Mouse (Mus musculus) hindbrain, postnatal 0 days (tissue): Measurements from ENCODE around the gene Timp3. TPM values are rescaled to one million over a fixed set of nuclear protein-coding genes. Genes with fewer than 3 reads are reported as not detected.

Source experiments
- ATAC-seq: fragments of 200-750 bp; cut with Nextera tagmentation; 2 replicates; pipeline ENCODE4 v1.8.0; 2017; ENCODE audit warnings: mild to moderate bottlenecking, moderate TSS enrichment, moderate library complexity
- DNase-seq: peaks from one replicate; pipeline ENCODE4 v3.0.0-alpha.2; 2015; ENCODE audit warnings: low spot score
- H3K27ac ChIP-seq: fragments of 300-500 bp; sonication (generic); 2 replicates; pipeline ENCODE4 v1.5.1; 2014; ENCODE audit warnings: mild to moderate bottlenecking
- H3K27me3 ChIP-seq: fragments of 300-500 bp; sonication (generic); 2 replicates; pipeline ENCODE4 v1.6.1; 2014; ENCODE audit warnings: low read length, mixed read lengths; ENCODE audit not compliant: insufficient read depth
- H3K36me3 ChIP-seq: fragments of 300-500 bp; sonication (generic); 2 replicates; pipeline ENCODE4 v1.6.1; 2014; ENCODE audit warnings: low read length, mixed read lengths; ENCODE audit not compliant: insufficient read depth
- H3K4me1 ChIP-seq: fragments of 300-500 bp; sonication (generic); 2 replicates; pipeline ENCODE4 v1.6.1; 2014; ENCODE audit warnings: antibody characterized with exemption, low read length, mixed read lengths; ENCODE audit not compliant: insufficient read depth
- H3K4me2 ChIP-seq: fragments of 300-500 bp; sonication (generic); 2 replicates; pipeline ENCODE4 v1.6.1; 2014; ENCODE audit warnings: low read depth, mild to moderate bottlenecking, low read length, moderate library complexity, mixed read lengths
- H3K4me3 ChIP-seq: fragments of 300-500 bp; sonication (generic); 2 replicates; pipeline ENCODE4 v1.5.1; 2014; ENCODE audit warnings: low read length
- H3K9ac ChIP-seq: fragments of 300-500 bp; sonication (generic); replicated peaks from 2 replicates; pipeline ENCODE4 v1.6.1; 2014; ENCODE audit warnings: mild to moderate bottlenecking, low read length, moderate library complexity, mixed read lengths
- H3K9me3 ChIP-seq: fragments of 300-500 bp; sonication (generic); 2 replicates; pipeline ENCODE4 v1.6.1; 2016; ENCODE audit warnings: low read length, mixed read lengths
- CTCF ChIP-seq: IDR thresholded peaks from 2 replicates; pipeline ENCODE4 v1.5.1; 2016; ENCODE audit warnings: antibody characterized with exemption, control low read depth, low read depth
- WGBS: fragments of 180-500 bp; shearing (Covaris S2); extraction: QIAGEN DNeasy Blood & Tissue Kit; methylation state at CpG from one replicate; pipeline ENCODE4 v1.1.7; 2014; 5-methylcytosine and 5-hydroxymethylcytosine counted together
- polyA plus RNA-seq: library from polyadenylated mRNA; unstranded; fragments of >200 nt; fragmentation: Nextera tagmentation; extraction: Ambion mirVana; gene quantifications from 2 replicates; pipeline ENCODE4 v1.2.1, GENCODE M21; 2015
- total RNA-seq: library from RNA; depleted of rRNA; stranded (reverse); fragments of >200 nt; gene quantifications from 2 replicates; pipeline ENCODE4 v1.2.3, GENCODE M21; 2014

Timp3 gene
- total and polyA plus RNA-seq, 2 experiments from 2014 or later = 60.0 to 162 TPM

GRCm38 (mm10) chr10:86339649-86340379 lies 39.6 kb downstream of the Timp3 start:
- DNase-seq (peak; percentile 84), ATAC-seq (peak; percentile 62; the same call in 1 of the 2 replicates)
- H3K36me3 ChIP-seq = peaks cover 7% of the 10 kb centered on the region
- peak overlapping the region; percentile 55 for H3K27ac ChIP-seq
- H3K9me3 ChIP-seq = no peaks in the 10 kb centered on the region
- no peaks in the 10 kb centered on the region for H3K27me3 ChIP-seq
- TF ChIP-seq CTCF = no peak
- H3K4me2 ChIP-seq = no peak overlapping the region
- H3K4me3 ChIP-seq = no peak overlapping the region
- no peak overlapping the region for H3K9ac ChIP-seq
- WGBS = 47% methylated on average over 2 of the region's 2 CpGs
- H3K4me1 ChIP-seq = peaks cover 24% of the 10 kb centered on the region

DNA sequence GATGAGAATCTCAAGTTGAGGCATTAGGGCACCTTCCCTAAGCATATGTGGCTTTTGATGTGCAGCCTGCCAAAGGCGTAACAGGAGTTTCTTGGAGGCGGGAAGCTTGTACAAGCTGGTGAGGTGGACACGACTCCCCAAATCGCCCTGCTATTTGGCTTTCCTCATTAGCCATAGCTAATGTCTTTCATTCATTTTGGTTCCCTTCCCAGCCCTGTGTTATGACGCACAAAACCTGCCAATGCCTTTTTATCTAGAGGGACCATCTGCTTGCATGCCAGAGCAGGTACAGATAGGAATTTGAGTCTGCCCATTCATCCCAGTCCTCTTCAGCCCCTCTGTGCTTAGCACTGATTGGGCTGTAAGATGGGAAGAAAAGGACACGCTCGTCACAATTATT lies 40.2 kb downstream of the Timp3 start:
- H3K4me2 ChIP-seq = no peak overlapping the region
- peaks cover 7% of the 10 kb centered on the region for H3K36me3 ChIP-seq

DNA sequence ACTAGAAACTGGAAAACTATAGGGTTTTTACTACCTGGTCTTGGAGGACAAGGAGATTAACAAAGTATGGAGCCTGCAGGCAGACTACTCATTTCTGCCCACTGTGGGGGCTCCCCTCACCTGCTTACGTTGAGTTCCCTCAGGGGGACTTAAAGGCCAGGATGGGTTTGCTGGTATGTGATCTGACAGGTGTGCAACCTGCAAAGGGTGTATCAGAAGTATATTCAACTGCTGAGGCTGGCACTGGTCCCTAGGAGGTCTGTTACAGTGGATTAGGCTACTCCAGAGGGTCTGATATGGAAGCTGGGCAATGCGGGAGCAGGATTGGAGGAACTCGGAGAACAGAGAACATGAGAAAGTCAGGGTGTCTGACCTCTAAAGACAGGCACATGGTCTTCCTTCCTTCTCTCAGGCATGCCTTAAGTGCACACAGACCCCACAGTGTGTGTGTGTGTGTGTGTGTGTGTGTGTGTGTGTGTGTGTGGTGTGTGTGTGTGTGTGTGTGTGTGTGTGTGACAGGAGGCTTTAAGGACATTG lies 40.9 kb downstream of the Timp3 start:
- Histone ChIP-seq H3K4me2 (no peak overlapping the region), H3K9ac (no peak overlapping the region), H3K36me3 (peaks cover 7% of the 10 kb centered on the region), H3K4me3 (no peak overlapping the region), H3K9me3 (no peaks in the 10 kb centered on the region), H3K27ac (peak overlapping the region; percentile 55; the same call in 1 of the 2 replicates), H3K4me1 (peaks cover 24% of the 10 kb centered on the region), H3K27me3 (no peaks in the 10 kb centered on the region)
- no peak for ATAC-seq
- no peak for DNase-seq
- no peak for TF ChIP-seq CTCF
- 76% methylated on average over 3 of the region's 3 CpGs for WGBS

More for the DNA sequence above, 40.2 kb downstream of the Timp3 start:
- WGBS = 64% methylated on average over 7 of the region's 7 CpGs
- Histone ChIP-seq H3K4me3 (no peak overlapping the region), H3K4me1 (peaks cover 24% of the 10 kb centered on the region), H3K27ac (peak overlapping the region; percentile 55), H3K27me3 (no peaks in the 10 kb centered on the region), H3K9me3 (no peaks in the 10 kb centered on the region), H3K9ac (no peak overlapping the region)
- TF ChIP-seq CTCF = no peak
- no peak for DNase-seq
- no peak for ATAC-seq

DNA sequence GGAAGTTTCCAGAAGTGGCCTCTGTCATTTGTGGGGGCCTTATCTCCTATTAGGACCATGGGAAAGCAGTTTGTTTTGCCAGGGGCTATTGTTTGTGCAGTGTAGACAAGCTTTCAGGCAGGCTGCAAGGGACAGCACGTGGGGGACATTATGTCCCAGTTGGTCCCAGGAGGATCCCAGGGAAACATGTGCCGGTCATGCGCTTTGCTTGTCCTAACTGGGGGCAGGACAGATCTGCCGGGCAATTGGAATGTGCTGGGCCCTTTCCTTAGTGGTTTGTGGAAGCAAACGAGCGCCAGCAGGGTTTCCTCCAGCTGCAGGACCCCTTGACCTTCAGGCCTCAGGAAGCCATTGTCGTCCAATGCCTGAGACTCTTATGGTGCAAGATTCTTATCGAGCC lies 41.4 kb downstream of the Timp3 start:
- Histone ChIP-seq H3K4me3 (no peak overlapping the region), H3K4me2 (no peak overlapping the region), H3K27me3 (no peaks in the 10 kb centered on the region), H3K4me1 (peaks cover 24% of the 10 kb centered on the region), H3K9ac (no peak overlapping the region), H3K9me3 (no peaks in the 10 kb centered on the region), H3K36me3 (peaks cover 7% of the 10 kb centered on the region), H3K27ac (no peak overlapping the region; the same call in 1 of the 2 replicates)
- TF ChIP-seq CTCF = no peak
- DNase-seq (peak; percentile 40), ATAC-seq (0 out of 2 replicates have a peak, but pooled peaks have one; percentile 25)
- WGBS = 39% methylated on average over 8 of the region's 8 CpGs

DNA sequence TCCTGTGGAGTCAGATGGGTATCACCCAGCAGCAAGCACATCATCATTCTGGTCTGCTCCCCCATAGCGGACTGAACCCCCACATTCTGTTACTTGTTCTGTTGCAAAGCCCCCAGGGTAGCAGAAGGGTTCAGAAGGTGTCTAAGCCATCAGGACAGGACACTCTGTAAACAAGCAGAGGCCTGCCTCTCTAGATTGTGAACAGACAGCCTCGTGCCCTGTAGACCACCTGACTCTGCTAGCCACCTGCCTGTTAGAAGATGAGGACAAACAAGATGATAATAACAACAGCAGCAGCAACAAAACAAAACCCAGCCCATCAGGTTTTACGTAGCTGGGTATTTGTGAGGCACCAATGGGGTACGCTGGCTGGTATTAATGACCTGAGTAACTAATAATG lies 42.0 kb downstream of the Timp3 start:
- no peaks in the 10 kb centered on the region for H3K27me3 ChIP-seq
- 80% methylated on average over 4 of the region's 4 CpGs for WGBS
- no peak overlapping the region for H3K4me2 ChIP-seq
- H3K4me3 ChIP-seq = no peak overlapping the region
- peak overlapping the region; percentile 49; the same call in 1 of the 2 replicates for H3K27ac ChIP-seq
- H3K9me3 ChIP-seq = no peaks in the 10 kb centered on the region
- ATAC-seq (no peak), DNase-seq (no peak)
- no peak for TF ChIP-seq CTCF
- H3K9ac ChIP-seq = no peak overlapping the region
- peaks cover 20% of the 10 kb centered on the region for H3K4me1 ChIP-seq
- peaks cover 7% of the 10 kb centered on the region for H3K36me3 ChIP-seq

GRCm38 (mm10) chr10:86342713-86343112 lies 42.5 kb downstream of the Timp3 start:
- Histone ChIP-seq H3K4me2 (no peak overlapping the region), H3K27ac (peak overlapping the region; percentile 49; the same call in 1 of the 2 replicates), H3K9me3 (no peaks in the 10 kb centered on the region), H3K27me3 (no peaks in the 10 kb centered on the region), H3K36me3 (peaks cover 7% of the 10 kb centered on the region), H3K4me1 (peaks cover 20% of the 10 kb centered on the region), H3K4me3 (no peak overlapping the region), H3K9ac (no peak overlapping the region)
- WGBS = 52% methylated on average over 7 of the region's 7 CpGs
- ATAC-seq = no peak
- TF ChIP-seq CTCF = no peak
- DNase-seq = no peak

DNA sequence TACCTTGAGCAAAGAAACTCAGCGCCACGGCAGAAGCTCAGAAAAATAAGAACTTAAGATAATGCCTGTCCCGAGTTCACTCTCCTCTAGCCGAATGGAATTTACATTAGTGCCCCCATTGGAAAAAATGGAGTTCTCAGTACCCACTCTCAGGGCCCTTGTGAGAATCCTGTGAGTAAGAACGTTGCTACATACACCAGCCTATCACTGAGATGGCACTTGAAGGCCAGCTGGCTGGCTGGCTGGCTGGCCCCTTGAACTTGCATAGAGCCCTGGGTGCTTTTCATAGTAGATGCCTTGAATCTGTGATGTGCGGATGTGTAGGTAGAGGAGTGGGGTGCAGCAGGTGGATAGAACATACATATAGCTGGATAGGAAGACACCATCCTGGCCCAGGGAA lies 43.2 kb downstream of the Timp3 start:
- ATAC-seq (no peak), DNase-seq (no peak)
- H3K4me1 ChIP-seq = peaks cover 20% of the 10 kb centered on the region
- H3K36me3 ChIP-seq = peaks cover 7% of the 10 kb centered on the region
- H3K27ac ChIP-seq = no peak overlapping the region
- H3K4me3 ChIP-seq = no peak overlapping the region
- no peaks in the 10 kb centered on the region for H3K27me3 ChIP-seq
- WGBS = 83% methylated on average over 6 of the region's 6 CpGs
- H3K9ac ChIP-seq = no peak overlapping the region
- no peak for TF ChIP-seq CTCF
- no peak overlapping the region for H3K4me2 ChIP-seq
- H3K9me3 ChIP-seq = no peaks in the 10 kb centered on the region
